Mouse (Mus musculus) kidney, adult 9 months (tissue): Measurements from ENCODE around the gene Armcx1.
"Not testable (repeated sequence)": the region's sequence is repeated elsewhere in the genome, so short reads cannot be mapped to it uniquely, and the experiment has no call there.

Experiments used
- DNase-seq: peaks from one replicate; pipeline ENCODE4 v3.0.0; 2022

Armcx1 gene

DNA sequence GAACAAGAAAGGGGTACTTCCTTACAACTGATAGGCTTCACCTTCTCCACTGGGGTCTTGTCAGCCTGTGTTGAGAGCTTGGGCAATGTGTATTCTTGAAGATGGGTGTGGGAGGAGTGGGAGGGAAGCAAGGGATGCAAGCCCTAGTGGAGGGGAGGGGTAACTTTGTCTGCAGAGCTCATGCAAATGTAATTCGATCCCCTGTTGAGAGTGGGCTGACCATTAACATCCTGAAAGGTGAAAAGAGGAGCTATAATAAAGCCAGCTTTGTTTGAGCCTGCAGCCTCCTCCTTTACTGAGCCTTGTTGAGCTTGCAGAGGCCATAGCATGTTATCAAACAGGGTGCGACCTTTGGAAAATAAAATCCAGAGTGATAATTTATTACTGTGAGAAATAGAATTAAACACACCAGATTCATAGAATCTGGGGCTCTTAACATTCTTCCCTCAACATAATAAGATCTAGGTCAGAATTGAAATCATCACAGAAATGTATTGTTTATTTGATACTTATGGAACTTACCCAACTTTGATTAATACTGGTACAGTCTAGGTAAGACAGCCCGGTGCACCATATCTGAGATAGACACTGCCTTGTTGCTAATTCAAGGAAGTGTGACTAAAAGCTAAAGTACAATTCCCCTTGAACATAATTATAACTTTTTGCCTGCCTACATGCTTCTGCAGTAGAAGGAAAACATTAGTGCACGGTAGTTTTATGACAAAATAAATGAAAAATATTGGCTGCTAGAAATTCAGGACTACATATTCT is 45.9 kb downstream of the Armcx1 start:
- DNase-seq: not testable (repeated sequence)
